Mouse (Mus musculus) B cell, adult 2 months (primary cell): ENCODE data around the gene Prdm2.

Source experiments
- DNase-seq, 2 experiments: peaks; one replicate each; pipeline ENCODE4 v3.0.0; 2022

The Prdm2 gene

GRCm38 (mm10) chr4:143212341-143213174, at the start of gene Prdm2:
Gene Prdm2, minus strand, starts transcription at chr4:143212995.
- DNase-seq, result peak; percentile 75 to 82

- no peak for DNase-seq
Measured at GRCm38 (mm10) chr4:143259718-143260349, 47.0 kb upstream of the Prdm2 start.

DNA sequence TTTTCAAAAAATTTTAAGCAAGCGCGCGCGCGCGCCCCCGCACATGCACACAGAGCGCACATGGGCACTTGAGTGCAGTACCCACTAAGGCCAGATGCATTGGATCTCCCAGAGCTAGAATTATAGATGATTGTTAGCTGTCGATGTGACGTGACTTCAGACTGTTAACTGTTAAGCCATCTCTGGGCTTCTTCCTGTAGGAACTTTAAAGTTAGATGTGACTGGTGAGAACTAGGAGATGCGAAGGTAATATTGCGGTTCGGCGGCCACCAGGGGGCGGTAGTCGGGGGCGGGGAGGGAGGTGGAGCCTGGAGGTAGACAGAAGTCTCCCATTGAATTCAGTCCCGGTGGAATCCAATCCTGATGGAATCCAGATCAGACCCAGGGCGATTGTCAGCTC, 45.7 kb upstream of the Prdm2 start:
- peak; percentile 62 to 64 for DNase-seq

GRCm38 (mm10) chr4:143257971-143258370, 45.2 kb upstream of the Prdm2 start:
- no peak for DNase-seq

- no peak for DNase-seq
Measured at GRCm38 (mm10) chr4:143255541-143255940, 42.7 kb upstream of the Prdm2 start.

DNA sequence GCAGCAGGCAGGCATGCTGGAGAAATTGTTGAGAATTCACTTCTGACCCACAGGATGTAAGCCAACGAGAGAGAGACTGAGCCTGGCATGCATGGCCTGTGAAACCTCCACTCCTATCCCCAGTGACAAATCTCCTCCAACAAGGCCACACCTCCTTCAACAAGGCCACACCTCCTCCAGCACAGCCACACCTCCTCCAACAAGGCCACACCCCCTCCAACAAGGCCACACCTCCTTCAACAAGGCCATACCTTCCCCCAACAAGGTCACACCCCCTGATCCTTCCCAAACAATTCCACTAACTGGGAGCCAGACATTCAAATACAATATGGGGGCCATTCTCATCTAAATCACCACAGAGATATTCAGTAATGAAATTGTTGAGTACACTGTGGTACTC, 40.6 kb upstream of the Prdm2 start:
- DNase-seq, result no peak

DNA sequence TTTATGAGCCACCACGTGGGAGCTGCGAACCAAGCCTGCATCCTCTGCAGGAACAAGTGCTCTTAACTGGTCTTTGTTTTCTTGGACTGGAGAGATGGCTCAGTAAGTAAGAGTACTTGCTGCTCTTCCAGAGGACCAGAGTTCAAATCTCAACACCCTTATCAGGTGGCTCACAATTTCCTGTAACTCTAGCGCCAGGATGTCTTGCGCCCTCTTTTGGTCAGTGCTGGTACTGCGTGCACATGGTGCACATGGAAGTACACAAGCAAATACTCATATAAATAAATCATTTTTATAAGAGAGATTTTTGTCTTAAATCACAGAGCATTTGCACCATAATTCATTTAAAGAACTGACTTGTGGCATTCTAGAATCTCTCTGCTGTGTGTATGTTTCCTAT, 35.3 kb upstream of the Prdm2 start:
- peak; percentile 68 to 69 for DNase-seq

- no peak for DNase-seq
Measured at GRCm38 (mm10) chr4:143241294-143241693, 28.5 kb upstream of the Prdm2 start.

DNA sequence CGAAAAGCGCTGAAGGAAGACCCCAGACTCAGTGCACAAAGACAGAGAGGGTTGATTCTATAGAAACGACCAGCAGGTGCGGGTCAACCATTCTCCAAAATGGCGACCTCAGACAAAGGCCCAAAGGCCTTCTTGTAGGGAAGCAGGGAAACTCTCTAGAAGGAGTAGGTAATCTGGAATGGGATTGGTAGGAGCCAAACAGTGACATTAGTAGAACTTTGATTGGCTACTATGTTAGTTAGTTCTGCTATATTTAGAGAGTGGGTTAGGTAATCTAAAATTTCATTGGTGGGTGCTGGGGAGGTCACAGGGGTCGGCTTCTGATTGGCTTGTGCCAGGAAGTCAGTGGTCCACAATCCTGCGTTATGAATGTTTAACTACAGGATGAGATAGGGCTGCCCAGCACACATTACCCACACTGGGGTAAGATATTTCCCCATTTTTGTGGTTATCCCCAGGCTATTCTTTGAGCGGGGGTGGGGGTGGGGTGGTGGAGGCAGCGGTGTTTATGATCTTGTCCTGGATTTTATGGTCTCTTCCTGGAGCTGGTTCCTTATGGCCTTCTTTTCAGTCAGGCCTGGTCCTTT, 26.9 kb upstream of the Prdm2 start:
- no peak for DNase-seq

- no peak for DNase-seq
Measured at GRCm38 (mm10) chr4:143239117-143239516, 26.3 kb upstream of the Prdm2 start.

DNA sequence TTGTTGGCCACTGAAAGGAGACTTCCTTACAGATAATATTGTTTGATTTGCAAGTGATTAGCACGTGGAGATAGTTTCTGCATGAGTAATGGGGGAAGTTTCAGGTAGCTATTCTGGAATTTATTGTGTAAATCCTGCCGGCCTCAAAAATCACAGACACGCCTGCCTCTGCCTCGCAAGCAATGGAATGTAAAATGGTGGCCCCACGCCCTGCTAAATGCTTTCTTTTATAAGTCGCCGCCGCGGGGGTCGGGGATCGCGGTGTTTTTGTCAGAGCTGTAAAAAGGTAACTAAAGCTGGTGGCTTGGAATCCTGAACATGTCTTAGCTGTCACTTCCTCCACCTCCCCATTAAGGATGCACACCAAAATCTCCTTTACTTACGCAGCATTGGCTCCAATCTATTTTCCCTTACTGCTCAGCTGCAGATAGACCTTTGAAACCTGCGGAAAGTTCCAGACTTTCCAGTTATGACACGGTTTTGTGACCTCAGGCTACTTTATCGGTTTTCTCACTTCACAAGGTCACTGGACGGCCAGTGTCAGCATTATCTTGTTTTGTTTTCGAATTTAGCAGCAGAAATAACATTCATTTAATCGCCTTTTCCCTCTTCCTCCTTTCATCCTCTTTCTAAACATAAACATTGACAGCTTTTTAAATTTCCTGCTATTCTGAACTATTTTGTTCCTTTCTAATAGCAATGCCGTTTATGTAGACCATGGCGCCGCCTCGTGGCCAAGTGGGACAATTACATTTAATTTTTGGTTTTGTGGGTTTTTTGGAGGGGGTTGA, 25.6 kb upstream of the Prdm2 start:
- DNase-seq, result peak; percentile 79 to 80

DNA sequence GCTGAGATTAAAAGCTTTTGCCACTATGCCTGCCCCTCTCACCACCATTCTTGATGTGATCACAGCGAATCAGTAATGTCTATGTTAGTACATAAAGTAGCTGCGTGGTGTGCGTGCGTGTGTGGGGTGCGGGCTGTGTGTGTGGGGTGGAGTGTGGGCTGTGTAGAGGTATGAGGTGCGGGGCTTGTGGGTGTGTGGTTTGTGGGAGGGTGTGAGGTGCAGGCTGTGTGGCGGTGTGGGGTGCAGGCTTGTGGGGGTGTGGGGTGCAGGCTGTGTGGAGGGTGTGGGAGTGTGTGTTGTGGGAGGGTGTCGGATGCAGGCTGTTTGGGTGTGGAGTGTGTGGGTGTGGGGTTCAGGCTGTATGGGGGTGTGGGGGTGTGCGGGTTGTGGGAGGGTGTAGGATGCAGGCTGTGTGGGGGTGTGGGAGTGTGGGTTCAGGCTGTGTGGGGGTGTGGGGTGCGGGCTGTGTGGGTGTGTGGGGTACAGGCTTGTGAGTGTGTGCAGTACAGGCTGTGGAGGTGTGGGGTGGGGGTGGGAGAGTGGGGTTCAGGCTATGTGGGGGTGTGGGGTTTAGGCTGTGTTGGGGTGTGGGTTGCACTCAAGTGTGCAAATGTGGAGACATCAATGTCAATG, 19.1 kb upstream of the Prdm2 start:
- no peak for DNase-seq

GRCm38 (mm10) chr4:143231110-143231509, 18.3 kb upstream of the Prdm2 start:
- DNase-seq, result no peak

DNA sequence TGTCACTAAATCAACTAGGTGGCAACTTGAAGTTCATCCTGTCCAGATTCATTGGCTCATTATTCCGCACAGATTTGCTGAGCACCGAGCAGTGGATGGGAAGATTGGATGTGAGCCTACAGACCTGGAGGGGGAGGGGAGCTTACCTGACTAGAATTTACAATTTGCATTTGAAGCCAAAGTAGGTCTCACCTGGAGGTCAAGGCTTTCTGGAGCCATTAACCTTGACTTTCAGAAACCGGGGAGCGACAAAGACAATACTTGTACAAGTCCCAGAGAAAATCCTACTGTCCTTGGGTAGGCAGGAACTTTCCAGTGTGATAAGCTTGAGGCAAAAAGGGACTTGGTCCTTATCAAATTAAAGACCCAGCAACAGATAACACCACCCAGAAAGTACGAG, 15.2 kb upstream of the Prdm2 start:
- DNase-seq, result no peak

DNA sequence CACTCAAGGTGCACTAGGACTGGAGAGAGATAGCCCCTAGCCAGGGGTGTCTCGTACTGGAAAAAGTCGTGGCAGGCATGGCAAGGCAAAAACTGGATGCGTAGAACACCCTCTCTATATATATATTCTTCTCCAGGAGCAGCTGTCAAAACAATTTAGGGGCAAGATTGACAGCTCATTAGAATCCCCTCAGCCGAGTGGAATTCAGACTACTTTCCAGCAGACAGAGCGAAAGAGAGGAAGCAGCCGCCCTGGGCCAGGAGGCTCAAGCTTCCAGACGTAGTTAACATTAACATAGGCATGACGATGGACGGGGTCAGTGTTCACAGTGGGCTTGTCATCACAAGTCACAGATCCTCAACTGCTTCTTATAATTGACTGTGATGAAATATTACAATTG, 13.1 kb upstream of the Prdm2 start:
- no peak for DNase-seq

- DNase-seq, result peak; percentile 48 to 52
Measured at GRCm38 (mm10) chr4:143219316-143219751, 6.5 kb upstream of the Prdm2 start.

- DNase-seq, result no peak
Measured at GRCm38 (mm10) chr4:143218858-143219257, 6.1 kb upstream of the Prdm2 start.

DNA sequence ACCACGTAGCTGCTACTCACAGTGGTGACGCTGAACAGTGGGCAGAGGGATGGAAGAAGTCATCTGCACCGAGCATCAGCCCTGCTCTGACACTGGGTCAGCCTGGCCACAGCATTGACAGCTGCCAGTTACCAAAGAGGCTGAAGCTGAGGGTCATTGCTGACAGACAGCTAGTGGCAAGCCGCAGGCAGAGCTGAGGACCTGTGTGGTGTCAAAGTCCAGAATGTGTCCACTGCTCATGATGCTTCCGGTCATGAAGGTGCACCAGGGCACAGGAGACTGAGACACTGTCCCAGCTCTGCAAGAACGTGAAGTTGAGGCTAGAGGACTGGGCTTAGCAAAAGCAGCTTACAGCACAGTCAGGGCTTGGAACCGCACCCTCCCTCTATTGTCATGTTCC, 4.4 kb upstream of the Prdm2 start:
- DNase-seq, result no peak

DNA sequence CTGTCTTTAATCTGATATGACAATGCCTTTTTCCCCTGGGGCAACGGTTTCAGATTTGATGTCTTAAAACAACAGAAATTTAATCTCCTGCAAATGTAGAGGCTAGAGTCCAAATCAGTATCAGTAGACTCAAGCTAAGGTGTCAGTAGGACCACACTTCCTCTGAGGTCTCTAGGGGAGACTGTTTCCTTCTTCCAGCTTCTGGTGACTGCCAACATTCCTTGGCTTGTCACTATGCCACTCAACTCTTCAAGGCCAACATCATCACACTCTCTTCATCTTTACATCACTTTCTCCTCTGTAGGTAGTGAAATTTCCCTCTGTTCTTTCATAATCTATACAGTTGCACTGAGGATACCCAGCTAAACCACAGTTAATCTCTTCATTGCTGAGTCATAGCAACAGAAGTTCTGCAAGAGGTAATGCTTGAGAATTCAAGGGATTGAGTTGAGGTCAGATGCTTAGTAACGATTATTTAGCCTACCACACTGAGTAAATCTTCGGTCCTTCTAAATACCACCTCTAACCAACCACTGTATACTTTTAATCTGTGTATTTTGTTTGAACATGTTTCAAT, 1.5 kb upstream of the Prdm2 start:
- DNase-seq, result no peak

DNA sequence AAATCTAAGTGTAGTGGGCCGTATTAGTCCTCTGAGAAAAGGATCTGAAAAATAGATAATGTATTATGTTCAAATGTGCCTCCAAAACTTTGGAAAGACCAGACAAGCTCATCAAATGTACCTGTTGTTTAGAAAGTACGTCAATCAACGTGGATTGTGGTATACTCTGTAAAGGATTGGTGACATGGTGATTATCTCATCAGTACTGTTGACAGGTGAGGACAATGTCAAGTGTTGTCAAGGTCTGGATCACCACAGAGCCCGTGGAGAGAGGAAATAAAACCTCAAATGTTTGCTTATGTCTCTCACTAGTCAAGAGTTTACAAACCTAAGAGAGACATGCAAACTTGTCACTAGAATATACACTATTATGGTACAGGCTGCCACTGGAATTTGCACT, 776 bp upstream of the Prdm2 start:
- DNase-seq, result no peak

GRCm38 (mm10) chr4:143213175-143213479, 332 bp upstream of the Prdm2 start:
- DNase-seq, result no peak

GRCm38 (mm10) chr4:143211584-143212340, 1.0 kb downstream of the Prdm2 start:
- no peak for DNase-seq
